Mouse (Mus musculus) heart, adult 18-20 months (tissue): ENCODE data around the gene Fbxo46. TPM values are rescaled to one million over a fixed set of nuclear protein-coding genes. Genes with fewer than 3 reads are reported as not detected.
"Not testable (repeated sequence)": the region's sequence is repeated elsewhere in the genome, so short reads cannot be mapped to it uniquely, and the experiment has no call there.

Experiments used
- DNase-seq, 2 experiments: peaks; one replicate each; pipeline ENCODE4 v3.0.0; 2021 to 2022; ENCODE audit warnings: mixed read lengths in 1 of 2
- long read RNA-seq, 2 experiments: library from polyadenylated mRNA; stranded (forward); transcript quantifications; one replicate each; pipeline ENCODE4 v2.0.0; 2021
- total RNA-seq, 2 experiments: library from RNA; stranded (reverse); gene quantifications; 2 replicates each; pipeline ENCODE4 v1.2.3; 2021

Fbxo46 gene
- total RNA-seq = 1 to 10 TPM; 5.5 to 5.7 TPM
- long read RNA-seq, experiment 1, full-length matches to known transcripts = 2 of 2 reads
- long read RNA-seq, experiment 1, partial matches to known transcripts = 0 of 2 reads
- long read RNA-seq, experiment 1, other reads (novel, unspliced or antisense) = 0 of 2 reads
- long read RNA-seq, experiment 2, full-length matches to known transcripts = 1 of 2 reads
- long read RNA-seq, experiment 2, partial matches to known transcripts = 0 of 2 reads
- long read RNA-seq, experiment 2, other reads (novel, unspliced or antisense) = 1 of 2 reads

DNA sequence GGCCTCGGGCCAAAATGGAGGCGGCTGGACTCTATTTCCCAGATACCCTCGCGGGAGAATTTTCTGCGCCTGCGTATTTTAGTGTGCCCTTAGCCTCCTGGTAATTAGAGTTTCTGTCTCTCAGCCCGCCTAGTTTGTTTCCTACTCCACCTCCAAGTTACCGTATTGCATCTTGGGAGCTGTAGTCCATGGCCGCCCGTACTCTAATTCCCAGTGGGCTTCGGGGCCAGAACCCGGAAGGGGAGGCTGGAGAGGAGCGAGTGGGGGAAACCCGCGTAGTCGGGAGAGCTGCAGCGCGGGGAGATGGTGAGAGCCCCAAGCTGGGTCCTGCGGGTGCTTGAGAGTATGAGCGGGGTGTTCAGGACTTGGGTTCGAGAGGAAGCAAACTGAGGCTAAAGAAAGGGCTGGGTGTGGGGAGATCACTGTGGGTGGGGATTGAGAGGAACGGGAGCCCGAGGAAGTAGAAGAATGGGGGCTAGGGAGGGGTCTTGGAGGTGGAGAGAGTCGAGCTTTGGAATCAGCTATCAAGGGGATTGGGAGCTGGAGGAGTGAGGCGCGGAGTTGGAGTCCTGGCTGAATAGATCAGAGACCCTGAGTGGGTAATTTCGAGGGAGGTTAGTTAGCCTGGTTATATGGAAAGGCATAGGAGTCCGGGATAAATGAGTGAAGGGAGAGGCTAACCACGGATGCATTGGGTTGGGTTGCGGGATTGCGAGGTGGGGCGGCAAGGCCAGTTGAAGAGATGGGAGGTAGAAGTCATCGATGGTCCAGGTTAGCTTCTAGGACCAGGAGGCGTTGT, at the start of gene Fbxo46:
Gene Fbxo46, plus strand, starts transcription at position 229 of the 799 bp plus-strand sequence.
- DNase-seq = peak; percentile 96 to 98

- DNase-seq = not testable (repeated sequence)
These were observed 48.6 kb upstream of the Fbxo46 start for GRCm38 (mm10) chr7:19071024-19071423.

DNA sequence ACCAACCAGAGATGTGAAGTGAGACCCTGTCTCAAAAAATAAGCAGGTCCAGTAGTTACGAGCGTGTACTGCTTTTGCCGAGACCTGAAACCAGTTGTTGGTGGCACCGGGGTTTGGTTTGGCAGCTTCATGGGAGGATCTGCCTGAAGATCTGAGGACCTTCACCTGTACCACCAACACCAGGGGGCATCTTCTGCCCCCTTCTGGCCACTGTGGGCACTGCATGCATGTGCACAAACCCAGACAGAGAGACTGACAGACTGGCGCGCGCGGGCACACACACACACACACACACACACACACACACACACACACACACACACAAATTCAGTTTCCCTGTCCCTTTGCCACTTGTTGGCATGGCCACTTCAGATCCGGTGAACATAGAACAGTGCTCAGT, 46.2 kb upstream of the Fbxo46 start:
- DNase-seq = peak in 1 of 2 experiments; percentile 54

DNA sequence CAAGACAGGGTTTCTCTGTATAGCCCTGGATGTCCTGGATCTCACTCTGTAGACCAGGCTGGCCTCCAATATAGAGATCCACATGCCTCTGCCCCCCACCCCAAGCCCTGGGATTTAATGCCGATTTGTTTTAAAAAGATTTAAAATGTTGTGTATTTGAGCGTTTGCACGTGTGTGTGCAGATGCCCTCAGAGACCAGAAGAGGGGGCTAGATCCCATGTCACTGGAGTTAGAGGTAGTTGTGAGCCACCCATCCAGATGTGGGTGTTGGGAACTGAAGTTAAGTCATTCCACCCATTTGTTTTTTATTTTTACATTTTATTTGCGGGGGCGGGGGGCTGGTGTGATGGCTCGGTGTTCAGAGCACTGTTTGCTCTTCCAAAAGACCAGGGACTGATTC, 45.2 kb upstream of the Fbxo46 start:
- no peak for DNase-seq

DNA sequence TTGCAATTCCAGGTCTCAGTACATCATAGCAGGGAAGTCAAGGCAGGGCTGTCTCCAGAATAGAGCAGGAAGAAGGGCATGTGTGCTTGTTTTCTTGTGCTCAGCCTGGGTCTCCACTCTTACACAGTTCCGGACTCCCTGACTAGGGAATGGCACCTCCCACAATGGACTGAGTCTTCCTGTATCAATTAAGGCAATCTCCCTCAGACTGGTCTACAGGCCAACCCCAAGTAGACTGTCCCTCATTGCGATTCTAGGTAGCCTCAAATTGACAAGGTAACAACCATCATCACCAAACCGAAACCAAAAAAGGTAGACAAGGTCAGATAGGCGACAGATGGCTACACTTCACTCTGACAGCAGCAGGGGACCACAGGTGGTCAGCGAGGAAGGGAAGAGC, 44.4 kb upstream of the Fbxo46 start:
- no peak for DNase-seq

- peak; percentile 95 to 97 for DNase-seq
These were observed 43.7 kb upstream of the Fbxo46 start, which contains the start of gene Dmwd for GRCm38 (mm10) chr7:19075723-19076585. TSS of gene Dmwd (plus strand) at chr7:19076227.

- peak in 1 of 2 experiments; percentile 50 for DNase-seq
These were observed 43.1 kb upstream of the Fbxo46 start for GRCm38 (mm10) chr7:19076586-19076991.

DNA sequence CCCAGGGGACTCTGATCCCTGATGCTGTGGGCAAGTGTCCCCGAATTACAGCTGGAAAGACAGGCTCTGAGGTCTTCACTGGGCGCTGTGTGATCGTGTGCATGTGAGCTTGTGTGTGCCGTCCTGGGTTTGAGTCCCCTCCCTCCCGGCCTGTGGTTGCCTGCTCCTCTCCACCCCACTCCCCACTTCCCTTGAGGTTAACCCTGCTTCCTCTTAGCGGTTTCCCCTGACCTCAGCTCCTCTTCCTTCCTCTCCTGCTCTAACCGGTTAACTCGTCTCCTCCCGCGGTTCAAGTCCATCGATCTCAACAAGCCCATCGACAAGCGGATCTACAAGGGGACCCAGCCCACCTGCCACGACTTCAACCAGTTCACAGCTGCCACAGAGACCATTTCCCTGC, 41.9 kb upstream of the Fbxo46 start:
- peak; percentile 55 to 80 for DNase-seq

DNA sequence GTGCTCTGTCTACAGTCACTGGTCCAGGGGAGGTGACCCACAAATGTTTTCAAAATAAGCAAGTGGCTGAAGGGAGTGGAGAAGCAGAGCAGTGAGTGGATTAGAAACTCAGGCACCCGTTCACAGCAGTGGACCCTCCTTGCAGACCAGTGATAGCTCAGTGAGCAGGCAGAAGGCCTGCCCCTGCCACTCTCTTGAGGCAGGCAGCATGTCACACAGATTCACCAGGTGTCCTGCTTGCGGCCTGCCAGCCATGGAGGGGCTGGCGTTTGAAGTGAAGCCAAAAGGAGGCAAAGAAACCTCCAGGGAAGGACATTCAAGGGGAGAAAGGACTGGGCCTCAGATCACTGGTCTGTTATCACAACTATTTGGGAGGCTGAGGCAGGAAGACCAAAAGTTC, 40.9 kb upstream of the Fbxo46 start:
- DNase-seq = no peak

DNA sequence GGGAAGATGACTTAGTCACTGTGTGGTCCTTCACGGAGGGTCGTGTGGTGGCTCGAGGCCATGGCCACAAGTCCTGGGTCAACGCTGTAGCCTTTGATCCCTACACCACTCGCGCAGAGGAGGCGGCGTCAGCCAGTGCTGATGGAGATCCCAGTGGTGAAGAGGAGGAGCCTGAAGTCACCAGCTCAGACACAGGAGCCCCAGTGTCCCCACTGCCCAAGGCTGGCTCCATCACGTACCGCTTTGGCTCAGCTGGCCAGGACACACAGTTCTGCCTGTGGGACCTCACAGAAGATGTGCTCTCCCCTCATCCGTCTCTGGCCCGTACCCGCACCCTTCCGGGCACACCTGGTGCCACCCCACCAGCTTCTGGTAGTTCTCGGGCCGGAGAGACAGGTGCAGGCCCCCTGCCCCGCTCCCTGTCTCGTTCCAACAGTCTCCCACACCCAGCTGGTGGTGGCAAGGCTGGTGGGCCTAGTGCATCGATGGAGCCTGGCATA, 39.2 kb upstream of the Fbxo46 start:
- DNase-seq = no peak

GRCm38 (mm10) chr7:19082171-19082570, 37.5 kb upstream of the Fbxo46 start:
- peak in 1 of 2 experiments; percentile 41 for DNase-seq

DNA sequence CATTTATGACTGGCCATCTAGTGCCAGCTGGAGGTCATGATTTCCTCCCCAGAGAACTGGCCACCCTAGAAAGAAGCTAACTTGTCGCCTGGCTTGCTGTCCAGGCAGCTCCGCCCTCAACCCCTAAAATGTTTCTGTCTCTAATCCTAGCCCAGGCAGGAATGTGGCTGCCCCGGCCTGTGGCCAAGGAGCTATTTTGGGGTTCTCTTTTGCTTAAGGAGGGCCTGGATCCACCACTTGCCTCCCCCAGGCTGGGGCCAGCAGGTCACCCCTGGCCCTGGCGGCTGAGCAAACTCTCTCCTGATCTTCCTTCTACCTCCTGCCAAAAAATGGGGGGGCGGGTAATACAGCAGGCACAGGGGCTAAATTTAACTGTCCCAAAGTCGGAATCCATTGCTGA, 36.6 kb upstream of the Fbxo46 start:
- peak; percentile 87 to 92 for DNase-seq

- peak; percentile 74 to 77 for DNase-seq
These were observed 36.0 kb upstream of the Fbxo46 start, which contains the start of gene Dmpk for GRCm38 (mm10) chr7:19083701-19084100. TSS of gene Dmpk (plus strand) at chr7:19083849.

DNA sequence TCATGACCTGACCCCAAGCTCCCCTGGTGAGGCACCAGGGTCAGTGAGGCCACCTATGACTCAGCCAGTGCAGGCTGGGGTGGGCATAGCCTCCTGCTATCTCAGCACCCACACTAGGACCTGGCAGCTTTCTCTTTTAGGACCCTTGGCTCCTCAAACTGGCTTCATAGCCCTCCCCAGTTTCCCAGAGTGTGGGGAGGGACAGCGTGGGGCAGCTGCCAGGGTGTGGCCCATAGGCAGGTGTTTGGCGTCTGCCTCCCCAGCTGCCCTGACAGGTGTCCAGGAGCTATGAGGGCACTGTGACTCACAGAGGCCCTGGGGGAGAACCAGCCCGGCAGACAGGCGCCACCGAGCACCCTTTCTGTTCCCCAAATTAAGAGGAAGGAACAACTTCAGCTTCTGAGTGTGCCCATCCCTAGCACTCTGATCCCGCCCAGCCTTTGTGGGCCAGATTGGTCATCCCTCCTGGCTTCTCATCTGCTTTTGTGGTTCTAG, 35.3 kb upstream of the Fbxo46 start:
- DNase-seq = peak; percentile 55 to 65

DNA sequence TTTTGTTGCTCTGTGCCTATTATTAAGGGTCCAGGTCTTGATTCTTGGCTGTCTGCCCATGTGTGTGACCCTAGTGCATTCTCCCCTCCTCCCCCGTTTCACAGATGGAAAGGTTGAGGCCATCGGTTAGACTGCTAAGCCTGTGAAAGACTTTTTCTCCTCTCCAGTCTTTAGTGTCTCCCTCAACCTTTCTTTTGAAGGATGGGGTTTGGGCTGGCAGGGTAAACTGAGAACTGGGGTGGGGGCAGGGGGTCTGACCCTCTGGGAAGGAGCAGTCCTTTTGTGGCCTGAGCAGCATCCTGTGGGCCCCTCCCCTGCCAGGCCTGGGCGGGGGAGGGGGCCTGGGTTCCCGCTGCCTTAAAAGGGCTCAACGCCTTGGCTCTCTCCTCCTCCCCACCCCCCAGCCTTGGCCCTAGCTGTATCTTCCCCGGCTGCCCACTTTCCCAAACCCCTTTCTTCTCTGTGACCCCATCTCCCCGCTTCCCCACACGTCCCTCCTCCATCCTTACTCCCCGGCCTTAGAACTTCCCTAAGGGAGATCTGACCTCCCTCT, 34.7 kb upstream of the Fbxo46 start:
- no peak for DNase-seq

- no peak for DNase-seq
These were observed 34.2 kb upstream of the Fbxo46 start for GRCm38 (mm10) chr7:19085495-19085894.

DNA sequence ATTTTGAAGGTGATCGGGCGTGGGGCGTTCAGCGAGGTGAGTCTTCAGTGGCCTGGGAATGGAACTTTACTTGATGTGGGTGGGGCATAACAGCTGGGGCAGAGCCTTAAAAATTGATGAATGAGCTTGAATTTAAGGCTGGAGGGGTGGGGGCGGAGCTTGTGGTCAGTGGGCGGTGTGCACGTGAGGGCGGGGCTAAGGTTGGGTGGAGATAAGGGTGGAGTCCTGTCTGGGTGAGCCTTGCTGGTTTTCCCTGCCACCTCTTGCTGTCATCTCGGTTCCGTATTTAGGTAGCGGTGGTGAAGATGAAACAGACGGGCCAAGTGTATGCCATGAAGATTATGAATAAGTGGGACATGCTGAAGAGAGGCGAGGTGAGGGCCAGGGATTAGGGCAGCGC, 33.6 kb upstream of the Fbxo46 start:
- DNase-seq = peak; percentile 66 to 75

DNA sequence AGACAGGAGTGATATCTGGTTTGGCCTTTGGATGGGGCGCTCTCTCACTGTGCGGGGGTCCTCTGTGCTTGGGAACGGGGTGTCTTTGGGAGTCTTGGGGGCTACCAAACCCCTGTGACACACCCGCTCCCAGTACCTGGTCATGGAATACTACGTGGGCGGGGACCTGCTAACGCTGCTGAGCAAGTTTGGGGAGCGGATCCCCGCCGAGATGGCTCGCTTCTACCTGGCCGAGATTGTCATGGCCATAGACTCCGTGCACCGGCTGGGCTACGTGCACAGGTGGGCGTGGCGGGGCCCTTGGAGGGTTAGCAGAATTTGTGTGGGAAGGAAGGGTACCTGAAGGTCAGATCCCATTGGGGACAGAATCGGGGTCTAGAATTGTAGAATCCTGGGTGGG, 32.9 kb upstream of the Fbxo46 start:
- no peak for DNase-seq

DNA sequence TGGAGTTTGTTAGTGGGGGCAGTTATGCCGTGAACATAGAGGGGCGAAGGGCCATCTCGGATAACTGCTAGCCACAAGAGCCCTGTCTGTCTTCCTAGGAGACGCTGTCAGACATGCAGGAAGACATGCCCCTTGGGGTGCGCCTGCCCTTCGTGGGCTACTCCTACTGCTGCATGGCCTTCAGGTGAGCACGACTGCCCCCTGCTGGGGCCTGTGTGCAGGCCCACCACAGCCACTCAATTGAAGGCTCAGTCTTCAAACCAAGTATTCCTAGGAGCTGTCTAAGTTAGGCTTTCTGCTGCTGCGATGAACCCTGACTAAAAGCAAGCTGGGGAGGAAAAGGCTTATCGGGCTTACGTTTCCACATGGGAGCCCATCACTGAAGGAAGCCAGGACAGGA, 30.8 kb upstream of the Fbxo46 start:
- peak; percentile 64 to 83 for DNase-seq

DNA sequence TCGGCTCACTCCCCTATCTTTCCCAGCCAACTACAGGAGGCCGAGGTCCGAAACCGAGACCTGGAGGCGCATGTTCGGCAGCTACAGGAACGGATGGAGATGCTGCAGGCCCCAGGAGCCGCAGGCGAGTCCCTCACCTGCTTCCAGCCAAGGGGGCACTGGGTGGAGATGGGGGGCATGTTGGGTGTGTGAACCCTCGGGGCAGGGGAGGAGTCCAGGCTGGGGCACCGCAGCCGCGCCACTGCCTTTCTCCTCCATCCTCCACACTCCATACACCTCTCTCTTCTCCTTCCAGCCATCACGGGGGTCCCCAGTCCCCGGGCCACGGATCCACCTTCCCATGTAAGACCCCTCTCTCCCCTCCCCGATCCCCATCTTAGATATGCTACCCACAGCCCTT, 27.7 kb upstream of the Fbxo46 start:
- no peak for DNase-seq

GRCm38 (mm10) chr7:19092381-19093173, 27.1 kb upstream of the Fbxo46 start:
- peak; percentile 79 to 81 for DNase-seq
